Mouse (Mus musculus) layer of hippocampus, postnatal 25 days (tissue): Measurements from ENCODE around the gene Gprc5d. TPM values are rescaled to one million over a fixed set of nuclear protein-coding genes. Genes with fewer than 3 reads are reported as not detected.

Experiments
- DNase-seq, 2 experiments: peaks; one replicate each; pipeline ENCODE4 v3.0.0; 2022; ENCODE audit warnings: mixed read lengths in 2 of 2, low spot score in 1 of 2; ENCODE audit errors: extremely low spot score in 1 of 2
- total RNA-seq, 2 experiments: library from RNA; stranded (reverse); gene quantifications; 2 replicates each; pipeline ENCODE4 v1.2.3; 2021

The Gprc5d gene
- total RNA-seq, 2 experiments from 2014 or later: not detected

DNA sequence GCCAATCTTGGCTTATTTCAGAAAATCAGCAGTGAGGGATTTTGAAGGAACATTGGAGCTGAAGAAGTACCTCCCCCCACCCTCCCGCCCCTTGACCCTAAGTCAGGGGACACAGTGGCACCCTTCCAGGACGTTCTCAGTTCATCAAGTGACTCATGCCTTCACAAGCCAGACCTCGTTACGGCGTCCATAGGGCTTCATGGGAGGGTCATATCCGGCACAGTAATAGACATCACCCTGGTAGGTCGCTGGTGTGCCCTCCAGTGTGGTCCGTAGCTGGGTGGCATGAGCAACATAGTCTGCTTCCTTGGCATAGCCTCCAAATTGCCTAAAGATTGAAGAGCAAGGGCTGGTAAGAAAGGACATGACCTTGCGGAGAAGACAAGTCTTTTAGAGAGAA lies 19.7 kb upstream of the Gprc5d start:
- DNase-seq: no peak

DNA sequence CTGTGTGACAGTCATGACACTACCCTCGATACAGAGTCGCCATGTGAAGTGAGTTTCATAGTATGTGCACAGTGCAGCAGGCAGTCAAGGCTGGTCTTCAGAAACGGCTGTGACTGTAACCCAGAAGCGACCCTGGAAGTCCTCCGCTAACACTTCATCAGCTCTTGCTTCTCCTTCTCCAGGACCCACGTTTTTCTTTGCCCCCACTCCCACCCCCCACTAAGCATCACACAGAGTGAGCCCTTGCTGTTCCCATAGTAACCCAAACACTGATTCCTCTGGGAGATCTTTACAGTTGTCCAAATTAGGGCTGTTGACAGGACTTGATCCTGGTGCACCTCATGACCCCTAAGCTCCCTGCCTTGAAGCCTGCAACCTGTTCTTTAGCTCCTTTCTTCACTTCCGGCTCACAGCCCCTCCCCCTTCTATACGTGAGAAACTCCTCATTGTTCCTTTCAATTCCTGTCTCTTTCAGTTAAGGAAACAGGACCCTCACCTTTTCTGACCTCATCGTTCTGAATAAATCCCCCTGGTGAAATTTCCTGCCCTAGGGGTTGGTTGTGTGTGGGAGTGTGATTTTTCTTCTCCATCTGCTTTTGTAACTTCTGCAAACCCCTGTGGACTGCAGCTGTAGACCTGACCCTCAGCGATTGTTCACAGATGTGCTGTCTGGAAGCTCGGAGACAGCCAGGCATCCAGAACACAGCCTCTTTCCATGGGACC lies 18.5 kb upstream of the Gprc5d start:
- DNase-seq: no peak

DNA sequence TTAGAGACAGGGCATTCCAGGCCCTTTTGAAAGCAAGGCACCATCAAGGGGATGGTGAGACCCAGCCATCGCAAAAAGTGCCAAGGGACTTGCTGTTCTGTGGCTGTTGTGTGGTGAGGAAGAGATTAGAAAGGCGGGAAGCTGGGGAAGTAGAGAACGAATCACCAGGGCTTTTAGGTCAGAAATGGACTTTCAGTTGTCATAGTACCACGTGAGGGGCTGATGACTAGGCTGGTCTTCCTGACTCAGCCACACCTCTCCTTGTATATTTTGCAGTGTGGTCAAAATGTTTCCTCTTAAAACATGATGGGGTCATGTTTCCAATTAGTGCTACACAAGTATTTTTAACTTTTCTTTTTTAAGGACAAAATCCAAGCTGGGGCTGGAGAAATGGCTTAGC lies 17.7 kb upstream of the Gprc5d start:
- DNase-seq: no peak

DNA sequence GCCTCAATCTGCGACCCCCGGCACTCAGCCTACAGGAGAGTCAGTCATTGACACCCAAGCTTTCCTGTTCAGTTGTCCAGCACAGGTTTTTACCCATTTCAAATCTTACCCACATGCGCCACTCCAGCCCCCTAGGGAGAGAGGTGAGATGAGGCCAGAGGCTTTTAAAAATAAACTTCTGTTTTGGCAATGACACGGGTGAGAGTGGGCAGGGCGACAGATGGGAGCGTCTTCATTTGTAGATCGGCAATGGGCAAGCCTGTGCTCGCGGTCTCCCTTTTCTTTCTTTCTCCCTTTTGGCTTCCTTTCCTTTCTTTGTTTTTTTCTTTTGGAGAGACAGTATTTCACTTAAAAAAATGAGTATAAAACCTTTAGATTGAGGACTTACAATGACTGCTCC lies 15.4 kb upstream of the Gprc5d start:
- no peak for DNase-seq

DNA sequence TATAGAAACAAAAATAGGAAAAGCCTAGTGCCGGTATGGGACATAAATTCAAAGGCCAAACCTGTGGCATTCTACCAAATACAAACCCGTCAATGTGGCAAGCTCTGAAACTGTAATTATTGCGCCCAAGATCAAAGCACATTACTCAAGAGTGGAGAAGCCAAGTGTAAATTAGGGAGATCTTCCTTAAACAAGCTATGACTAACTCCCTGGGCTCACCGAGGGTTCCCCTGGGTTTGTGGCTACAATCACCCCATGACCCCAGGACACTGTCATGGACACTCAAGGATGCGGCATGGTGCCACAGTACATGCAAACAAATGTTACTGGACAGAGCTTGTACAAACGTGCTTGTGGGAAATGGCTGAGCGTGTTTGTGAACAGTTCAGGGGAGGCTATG lies 15.0 kb upstream of the Gprc5d start:
- DNase-seq: no peak

DNA sequence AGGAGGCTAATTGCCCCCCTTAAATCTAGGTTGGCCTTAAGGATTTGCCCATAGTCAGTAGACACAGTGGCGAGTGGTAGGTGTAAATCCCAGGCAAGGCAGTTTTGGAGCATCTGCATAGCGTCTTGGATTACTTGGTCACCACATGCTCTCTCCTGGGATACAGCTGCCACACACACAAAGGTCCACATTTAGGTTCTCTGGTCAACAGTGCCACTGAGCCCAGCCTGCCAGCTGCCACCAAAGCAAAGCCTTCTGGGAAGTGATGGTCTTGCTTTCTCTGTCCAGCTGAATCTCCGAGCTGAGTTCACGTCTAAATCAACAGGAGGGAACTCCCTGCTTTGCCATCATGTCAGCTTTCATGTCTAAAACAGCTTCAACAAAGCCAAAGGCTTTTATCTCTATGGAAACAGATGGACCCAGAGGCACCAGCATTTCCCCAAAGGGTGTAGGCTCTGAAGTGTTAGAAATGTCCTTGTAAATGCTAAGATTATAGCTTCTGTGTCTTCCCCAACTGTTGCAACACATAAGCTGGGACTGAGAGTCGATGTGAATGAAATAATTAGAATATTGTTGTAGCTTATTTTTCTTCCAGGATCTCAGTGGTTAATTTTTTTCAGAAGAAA lies 6.8 kb upstream of the Gprc5d start:
- DNase-seq: no peak

DNA sequence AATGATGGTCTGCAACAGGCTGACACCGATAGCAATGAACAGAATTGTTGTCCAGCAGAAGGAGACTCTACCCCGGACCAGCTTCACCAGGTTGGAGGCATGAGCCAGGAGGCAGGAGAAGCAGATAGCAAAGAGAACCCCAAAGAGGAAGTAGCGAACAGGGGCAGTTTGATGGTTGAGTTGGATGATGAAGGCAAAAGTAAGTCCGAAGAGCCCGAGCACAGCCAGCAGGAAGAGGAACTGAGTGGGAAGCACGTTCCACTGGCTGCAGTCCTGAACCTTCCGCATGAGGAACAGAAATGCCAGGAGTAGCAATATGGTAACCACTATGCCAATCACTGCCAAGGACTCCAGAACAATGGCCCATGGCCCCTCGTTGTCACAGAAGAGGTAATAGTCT lies 1.6 kb downstream of the Gprc5d start:
- no peak for DNase-seq

DNA sequence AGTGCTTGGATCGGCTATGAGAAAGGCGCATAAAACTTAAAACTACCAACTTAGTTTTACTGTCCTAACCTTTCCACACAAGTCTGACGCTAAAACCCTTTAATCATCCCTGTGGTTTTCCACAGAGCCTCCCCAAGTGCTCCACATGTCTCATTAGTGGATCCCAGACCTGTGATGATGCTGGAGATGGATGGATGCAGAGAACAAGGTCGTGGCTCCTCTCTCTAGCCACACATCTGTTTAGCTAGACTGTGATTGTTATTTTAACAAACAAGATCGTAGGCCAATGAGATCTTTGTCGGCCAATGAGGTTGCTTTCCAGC lies 5.0 kb downstream of the Gprc5d start:
- DNase-seq: no peak

DNA sequence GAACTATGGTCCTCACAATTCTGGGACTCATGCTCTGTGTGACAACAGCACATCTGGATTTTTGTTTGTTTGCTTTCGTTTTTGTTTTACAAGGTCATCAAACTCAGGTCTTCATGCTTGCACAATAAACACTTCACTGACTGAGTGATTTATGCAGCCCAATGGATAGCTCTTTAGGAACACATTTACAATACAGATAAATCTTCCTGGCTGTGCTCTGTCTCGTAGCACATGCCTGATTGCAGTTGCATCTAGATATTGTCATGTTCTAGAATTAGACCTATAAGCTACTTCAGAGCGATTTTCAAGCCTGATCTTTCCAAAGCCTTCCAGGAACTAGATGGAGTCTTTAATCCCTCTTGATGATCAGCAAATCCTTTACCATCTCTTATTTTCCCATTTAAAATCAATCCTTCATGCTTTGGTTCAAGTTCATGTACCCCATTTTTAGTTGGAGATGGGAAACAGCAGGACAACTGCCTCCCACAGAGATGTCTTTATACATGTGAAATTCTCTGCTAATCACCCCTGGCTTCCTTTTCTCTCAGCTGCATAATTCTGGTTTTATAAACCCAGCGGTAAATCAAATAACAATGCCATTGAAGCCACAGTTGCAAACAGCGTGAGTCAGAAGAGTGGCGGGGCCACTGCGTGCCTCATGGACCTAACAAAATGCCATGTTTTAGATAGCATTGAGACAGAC lies 5.5 kb downstream of the Gprc5d start:
- no peak for DNase-seq

DNA sequence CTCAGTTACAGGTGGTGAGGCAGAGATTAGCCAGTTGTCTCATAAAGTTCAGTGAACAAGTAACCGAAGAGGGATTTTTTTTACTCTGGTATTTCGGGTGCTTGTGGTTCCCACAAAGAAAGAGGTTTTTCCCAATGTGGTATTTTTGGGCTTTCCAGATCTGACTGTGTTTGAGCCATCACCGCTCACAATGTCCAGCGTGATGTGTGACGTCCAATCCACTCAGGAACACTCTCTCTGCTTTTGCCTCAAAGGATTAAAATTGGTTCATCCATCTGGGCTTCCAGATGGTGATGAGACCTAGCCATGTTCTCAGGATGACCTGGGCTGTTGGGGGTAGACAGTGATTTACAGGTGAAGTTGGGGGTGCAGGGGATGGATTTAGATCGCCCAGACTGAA lies 11.1 kb downstream of the Gprc5d start:
- DNase-seq: no peak

DNA sequence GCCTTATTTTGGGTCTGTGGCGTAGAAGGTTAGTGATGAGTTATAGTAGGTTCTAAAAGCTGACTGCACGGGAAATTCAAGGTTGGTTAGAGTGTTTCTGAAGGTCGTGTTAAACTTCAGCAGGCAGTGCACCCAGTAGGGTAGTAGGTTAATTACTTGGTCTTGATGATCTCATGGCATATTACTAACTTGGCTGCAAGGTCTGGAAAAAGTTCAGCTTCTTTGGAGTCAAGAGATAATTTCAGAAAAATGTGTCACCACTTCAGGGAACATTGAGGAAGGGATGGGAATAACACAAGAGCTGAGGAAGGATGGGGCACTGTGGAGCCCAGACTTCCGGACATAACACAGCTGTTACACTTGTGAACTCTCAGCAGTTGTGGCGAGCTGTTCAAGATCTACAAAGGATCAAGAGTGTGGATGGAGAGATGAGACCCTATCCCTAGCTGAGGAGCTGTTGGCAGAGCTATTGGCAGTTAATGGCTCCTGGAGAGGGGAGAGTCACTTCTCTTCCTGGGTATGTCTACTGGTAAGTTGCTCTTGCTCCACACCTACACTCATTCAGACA lies 15.3 kb downstream of the Gprc5d start:
- no peak for DNase-seq

DNA sequence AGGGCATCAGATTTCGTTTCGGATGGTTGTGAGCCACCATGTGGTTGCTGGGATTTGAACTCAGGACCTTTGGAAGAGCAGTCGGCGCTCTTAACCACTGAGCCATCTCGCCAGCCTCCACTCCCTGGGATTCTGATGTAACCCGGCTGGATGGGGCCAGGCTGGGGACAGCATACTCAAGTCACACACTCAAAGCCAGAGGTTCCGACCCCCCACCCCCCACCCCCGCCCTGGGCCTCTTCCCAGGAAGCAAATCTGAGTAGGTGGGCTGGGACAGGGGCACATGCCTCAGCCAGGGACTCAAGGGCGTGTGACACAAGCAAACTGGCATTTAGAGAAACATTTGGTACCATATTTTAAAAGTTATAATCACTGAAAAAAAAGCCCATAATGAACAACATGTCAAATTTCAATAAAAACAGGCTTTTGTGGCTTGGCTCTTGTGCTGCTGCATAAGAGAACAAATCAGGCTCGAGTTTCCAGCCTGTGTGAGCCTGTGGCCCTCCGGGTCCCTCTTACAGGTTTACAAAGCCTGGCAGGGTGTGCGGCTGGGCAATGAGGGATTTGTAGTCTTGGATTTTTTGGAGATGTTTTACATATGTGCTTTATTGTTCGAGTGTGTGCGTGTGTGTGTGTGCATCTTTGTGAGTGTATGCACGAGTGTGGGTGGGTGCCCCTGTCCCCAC lies 17.2 kb downstream of the Gprc5d start:
- DNase-seq: no peak

DNA sequence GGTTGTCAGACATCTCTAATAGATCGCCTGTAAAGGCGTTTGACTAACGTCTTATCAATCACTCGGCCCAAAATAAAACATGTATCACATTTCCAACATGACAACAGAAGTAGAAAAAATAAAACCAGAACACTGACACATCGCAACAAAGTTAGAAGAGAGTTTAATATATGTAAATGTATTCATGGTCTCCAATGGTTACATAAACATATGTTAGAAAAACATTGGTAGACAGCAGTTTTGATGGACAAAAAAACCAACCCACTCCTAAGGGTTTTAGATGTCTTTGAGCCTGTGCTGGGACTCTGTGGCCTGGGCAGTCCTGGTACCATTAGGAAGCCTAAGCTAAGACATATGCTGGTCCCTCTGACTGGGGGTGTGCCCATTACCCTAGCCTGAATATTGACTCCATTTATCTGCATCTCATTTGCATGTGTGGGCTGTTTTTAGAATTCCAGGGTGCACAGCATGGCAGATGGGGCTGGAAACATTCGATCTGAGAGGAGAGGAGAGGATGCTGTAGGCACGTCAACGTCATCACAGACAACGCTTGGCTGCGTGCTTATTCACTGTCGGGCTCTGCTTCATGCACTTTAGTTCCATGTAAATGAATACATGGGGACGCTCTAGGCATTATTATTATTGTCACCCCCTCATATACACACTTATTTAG lies 25.1 kb downstream of the Gprc5d start:
- no peak for DNase-seq

DNA sequence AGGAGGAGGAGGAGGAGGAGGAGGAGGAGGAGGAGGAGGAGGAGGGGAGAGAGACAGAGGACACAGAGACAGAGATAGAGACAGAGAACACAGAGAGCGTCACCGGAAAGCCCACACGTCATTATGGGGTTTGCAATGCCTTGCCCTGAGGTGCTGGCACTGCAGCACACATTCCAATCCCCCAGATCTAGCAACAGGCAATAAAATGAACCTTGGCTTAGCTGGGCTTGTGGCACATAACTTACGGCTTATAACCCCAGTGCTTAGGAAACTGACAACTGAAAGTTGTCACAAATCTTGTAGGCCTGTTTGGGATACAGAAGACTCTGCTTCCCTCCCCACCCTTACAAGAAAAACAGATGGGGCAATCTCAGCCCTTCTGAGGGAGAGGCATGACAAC lies 27.4 kb downstream of the Gprc5d start:
- no peak for DNase-seq

DNA sequence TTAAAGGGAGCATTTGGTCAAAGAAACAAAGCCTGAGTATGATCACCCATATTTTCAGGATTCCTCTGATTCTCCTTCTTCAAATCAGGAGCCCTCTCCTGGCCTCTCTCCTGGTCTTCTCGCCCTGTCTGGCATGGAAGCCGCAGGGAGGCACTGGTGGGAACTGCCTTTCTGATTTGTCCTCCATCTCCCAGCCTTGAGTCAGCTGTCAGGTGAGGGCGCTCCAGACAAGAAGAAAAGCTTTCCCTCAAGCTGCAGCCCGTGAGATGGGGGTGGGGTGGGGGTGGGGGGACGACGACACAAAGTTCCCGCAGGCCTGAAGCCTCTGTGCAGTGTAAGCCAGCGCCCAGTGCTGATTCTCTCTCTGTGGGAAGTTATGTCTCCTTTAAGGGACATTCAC lies 28.3 kb downstream of the Gprc5d start:
- peak; percentile 29 to 61 for DNase-seq

DNA sequence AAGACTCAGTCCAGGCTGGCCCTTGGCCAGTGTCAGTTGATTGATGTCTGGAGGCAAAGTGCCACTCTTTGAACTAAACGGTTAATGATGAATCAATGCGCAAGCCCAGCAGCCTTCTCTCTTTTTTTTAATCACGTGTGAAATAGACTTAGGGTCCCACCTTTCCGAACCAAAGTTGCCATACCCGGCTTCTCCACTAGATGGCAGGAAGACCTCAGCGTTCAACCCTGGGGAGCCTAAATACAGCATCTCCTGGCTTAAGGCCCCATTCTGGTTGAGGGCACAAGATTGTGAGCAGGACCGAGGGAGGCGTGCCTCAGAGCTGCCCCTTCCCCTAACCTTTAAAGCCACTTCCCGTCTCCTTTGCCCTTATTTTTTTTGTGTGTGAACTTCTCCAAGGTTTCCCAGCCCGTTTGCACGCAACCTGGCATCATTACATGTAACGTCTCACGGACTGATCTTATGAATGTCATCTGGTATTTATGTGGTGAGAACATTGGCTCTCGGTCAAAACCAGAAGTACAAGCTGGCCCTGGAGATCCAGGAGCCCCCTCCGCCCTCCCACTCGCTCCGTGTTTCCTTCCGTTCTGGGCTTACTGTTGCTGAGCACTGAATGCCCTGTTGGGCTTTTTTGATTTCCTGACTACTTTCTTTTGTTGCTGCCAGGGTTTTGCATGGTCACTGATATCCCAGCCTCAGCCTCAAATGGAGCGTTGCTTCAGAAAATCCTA lies 30.2 kb downstream of the Gprc5d start:
- DNase-seq: peak; percentile 83 to 97

DNA sequence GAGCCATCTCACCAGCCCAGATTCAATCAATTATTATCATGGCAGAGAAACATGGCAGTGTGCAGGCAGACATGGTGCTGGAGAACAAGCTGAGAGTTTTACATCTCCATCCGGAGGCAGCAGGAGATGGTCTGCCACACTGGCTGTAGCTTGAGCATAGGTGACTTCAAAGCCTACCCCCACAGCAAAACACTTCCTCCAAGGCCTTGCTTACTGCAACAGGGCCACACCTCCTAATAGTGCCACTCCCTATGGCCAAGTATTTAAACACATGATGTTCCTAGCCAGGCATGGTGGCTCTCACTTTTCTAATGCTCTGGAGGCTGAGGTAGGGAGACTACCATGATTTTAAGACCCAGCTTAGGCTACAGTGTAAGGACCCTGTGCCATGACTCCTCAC lies 32.4 kb downstream of the Gprc5d start:
- no peak for DNase-seq

DNA sequence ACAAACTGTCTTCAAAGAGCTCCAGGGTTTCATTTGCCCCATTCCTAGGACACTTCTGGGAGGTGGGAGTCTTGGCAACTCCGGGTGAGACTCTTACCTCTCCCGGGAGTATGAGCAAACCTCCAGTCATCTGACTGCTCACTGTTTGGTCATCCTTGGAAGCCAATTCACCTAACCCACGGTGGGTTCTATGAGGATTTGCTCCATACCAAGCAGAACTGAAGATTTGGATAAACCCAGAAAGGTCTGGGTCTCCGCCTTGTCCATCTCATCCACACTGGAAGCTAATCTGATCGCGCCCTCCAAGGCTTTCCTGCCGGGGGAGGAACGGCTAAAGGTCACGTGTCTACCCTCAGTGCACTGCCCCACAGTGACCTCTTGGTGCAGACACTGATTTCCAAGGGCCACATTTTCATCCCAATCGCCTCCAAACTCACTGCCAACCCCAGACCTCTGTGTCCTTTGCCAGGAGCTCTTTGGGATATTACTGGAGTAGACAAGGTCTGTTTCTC lies 34.0 kb downstream of the Gprc5d start:
- no peak for DNase-seq

DNA sequence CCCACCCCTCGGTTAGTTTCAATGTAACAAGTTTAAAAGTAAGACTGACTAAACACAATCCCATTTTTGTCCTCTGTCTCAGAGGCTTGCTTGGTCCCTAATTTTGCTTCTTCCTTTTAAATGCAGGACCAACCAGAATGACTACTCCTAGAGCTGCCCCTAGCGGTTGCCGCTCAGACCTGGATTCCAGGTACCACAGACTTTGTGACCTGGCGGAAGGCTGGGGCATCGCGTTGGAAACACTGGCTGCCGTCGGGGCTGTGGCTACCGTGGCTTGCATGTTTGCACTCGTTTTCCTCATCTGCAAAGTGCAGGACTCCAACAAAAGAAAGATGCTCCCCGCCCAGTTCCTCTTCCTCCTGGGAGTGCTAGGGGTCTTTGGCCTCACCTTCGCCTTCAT lies 39.7 kb downstream of the Gprc5d start:
- no peak for DNase-seq

DNA sequence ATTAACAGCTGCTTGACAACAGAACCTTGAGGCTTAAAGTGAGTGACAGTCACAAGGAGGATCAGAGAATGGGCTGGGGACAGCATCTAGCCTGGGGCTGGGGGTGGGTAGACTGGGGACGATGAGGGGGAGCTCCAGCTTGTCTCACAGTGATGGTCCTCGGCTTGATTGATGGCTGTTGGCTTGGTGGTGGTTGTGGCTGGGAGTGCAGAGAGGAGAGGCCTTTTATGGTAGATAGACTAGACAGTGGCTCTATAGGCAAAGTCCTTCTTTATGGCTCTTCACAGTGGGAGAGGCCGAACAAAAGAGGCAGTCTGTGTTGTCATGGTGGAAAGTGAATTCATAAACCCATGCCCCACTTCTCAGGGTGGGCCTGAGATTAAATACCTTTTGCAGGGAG lies 41.9 kb downstream of the Gprc5d start:
- no peak for DNase-seq
